Mouse (Mus musculus): ENCODE results near the gene Kcnip4.

DNA sequence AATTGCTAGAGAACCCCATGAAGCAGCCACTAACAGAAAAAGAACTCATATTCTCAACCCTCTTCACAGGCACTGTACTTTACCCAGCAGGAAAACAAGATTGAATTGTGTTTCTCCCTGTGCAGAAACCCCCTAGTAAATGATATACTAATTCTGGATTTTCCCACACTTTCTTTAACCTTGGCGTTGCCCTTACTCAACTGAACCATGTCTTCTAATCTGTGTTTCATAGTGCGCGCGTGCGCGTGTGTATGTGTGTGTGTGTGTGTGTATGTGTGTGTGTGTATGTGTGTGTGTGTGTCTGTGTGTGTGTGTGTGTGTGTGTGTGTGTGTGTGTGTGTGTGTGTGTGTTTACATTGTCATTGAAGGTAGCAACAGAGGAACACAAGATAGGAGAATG, 283.0 kb downstream of the Kcnip4 start:
- TF ChIP-seq GATA1 (IDR thresholded peaks at IDR 0.05; ENCODE audit: low read length) (no peak), TAL1 (IDR thresholded peaks at IDR 0.05; ENCODE audit: low read length) (no peak)
